Mouse (Mus musculus) spleen, adult 2 months (tissue): ENCODE measurements around the gene Prkca.

Source experiments
- CTCF ChIP-seq: fragments of 200-500 bp; IDR thresholded peaks from 2 replicates; pipeline ENCODE4 v1.5.1; 2011; ENCODE audit warnings: mild to moderate bottlenecking, inconsistent platforms; ENCODE audit not compliant: insufficient read depth, insufficient read length, insufficient replicate concordance; ENCODE audit errors: extremely low read depth
- POLR2A ChIP-seq: fragments of 200-500 bp; IDR thresholded peaks from 2 replicates; pipeline ENCODE4 v1.6.1; 2011; ENCODE audit warnings: low read depth, low read length, inconsistent platforms

GRCm38 (mm10) chr11:108189362-108189761 lies 154.4 kb downstream of the Prkca start:
- TF ChIP-seq CTCF (no peak), POLR2A (no peak)
